Mouse (Mus musculus): Measurements from ENCODE around the gene Ddx23.

DNA sequence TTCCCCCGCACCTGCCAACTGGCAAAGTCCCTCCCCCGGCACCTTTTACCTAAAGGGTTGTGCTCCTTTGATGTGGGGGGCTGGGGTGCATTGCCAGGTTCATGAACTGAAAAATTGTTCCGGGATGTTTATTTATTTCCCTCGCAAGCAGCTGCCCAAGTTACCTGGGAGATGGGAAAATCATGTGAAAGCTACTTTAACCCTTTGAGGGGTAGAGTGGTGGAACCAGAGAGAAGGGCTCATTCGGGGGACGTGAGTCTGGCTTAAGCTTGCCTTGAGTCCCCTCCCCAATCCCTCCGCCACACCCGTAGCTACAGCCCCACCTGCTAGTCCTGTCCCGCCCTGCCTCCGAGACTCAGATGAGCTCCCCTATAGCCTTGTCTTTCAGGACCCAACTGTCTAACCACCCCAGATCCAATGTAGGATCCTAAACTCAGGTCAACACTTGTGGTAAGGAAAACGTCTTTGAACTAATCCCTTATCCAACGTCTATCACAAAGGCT, 52.5 kb downstream of the Ddx23 start:
- TF ChIP-seq CEBPB (IDR thresholded peaks at IDR 0.05; ENCODE audit: low read depth) (no peak), CTCF (IDR thresholded peaks at IDR 0.05; ENCODE audit: control insufficient read depth, insufficient read depth, insufficient read length) (no peak), MYOD1 (IDR thresholded peaks at IDR 0.05; ENCODE audit: control insufficient read depth, insufficient read length, low read depth) (no peak)
